Mouse (Mus musculus): ENCODE results near the gene Col5a2. TPM values are rescaled to one million over a fixed set of nuclear protein-coding genes. Genes with fewer than 3 reads are reported as not detected.
"Not testable (repeated sequence)": the region's sequence is repeated elsewhere in the genome, so short reads cannot be mapped to it uniquely, and the experiment has no call there.

Gene Col5a2
- polyA plus RNA-seq, 1 experiment from 2014 or later = 18.3 TPM

DNA sequence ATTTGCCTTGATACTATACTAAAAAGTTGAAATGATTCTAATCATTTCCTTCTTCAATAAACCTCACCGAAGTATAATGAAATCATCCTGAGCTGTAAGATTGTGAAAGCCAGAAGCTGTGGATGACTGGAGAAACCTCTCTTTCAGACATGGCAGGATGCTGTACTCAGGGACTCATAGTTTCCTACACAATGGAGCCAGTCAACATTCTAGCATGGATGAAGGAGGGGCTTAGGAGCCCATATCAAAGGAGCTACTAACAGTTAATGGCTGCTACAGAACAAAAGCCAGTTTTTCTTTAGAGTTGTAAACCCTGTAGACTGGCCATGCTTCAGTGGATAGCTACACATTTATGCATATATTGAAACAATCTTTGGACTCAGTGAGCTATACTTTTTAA is 12.6 kb downstream of the Col5a2 start:
- H3K36me3 ChIP-seq (replicated peaks) = no peaks in the 10 kb centered on the region
- DNase-seq (ENCODE audit: extremely low spot score, low spot score) = no peak
- H3K4me1 ChIP-seq = peaks cover 2% of the 10 kb centered on the region; the same call in 1 of the 2 replicates
- H3K27me3 ChIP-seq (ENCODE audit: poor library complexity, severe bottlenecking) = no peaks in the 10 kb centered on the region
- WGBS = 91% methylated on average over 1 of the region's 1 CpGs
- no peak overlapping the region for H3K4me3 ChIP-seq
- no peaks in the 10 kb centered on the region for H3K9me3 ChIP-seq
- H3K27ac ChIP-seq = no peak overlapping the region

DNA sequence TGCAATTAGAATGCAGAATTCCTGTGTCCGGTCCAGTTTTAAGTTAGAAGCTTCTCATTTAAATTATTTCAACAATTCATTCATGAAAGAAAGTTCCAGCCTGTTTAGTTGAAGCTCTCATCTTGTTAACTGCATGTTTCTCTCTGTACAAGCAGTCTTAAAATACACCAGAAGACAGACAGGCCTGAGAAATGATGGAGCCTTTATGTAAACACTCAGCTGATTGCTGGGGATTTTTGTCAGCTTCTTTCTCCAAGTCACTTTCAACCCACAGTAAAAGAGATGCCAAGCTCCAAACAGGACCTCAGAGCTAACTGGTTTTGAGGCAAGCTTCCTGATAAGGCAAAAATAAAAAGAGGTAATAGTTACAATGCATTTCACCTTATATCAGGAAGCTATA is 14.8 kb downstream of the Col5a2 start:
- Histone ChIP-seq H3K27me3 (ENCODE audit: poor library complexity, severe bottlenecking) (no peaks in the 10 kb centered on the region), H3K4me3 (no peak overlapping the region), H3K36me3 (replicated peaks) (no peaks in the 10 kb centered on the region), H3K9me3 (no peaks in the 10 kb centered on the region), H3K27ac (no peak overlapping the region), H3K4me1 (peaks cover 2% of the 10 kb centered on the region; the same call in 1 of the 2 replicates)
- DNase-seq (ENCODE audit: extremely low spot score, low spot score) = no peak
- 98% methylated on average over 1 of the region's 1 CpGs for WGBS

- Histone ChIP-seq H3K4me3 (no peak overlapping the region), H3K36me3 (replicated peaks) (no peaks in the 10 kb centered on the region), H3K27me3 (ENCODE audit: poor library complexity, severe bottlenecking) (no peaks in the 10 kb centered on the region), H3K9me3 (no peaks in the 10 kb centered on the region), H3K27ac (no peak overlapping the region), H3K4me1 (no peaks in the 10 kb centered on the region)
- DNase-seq (ENCODE audit: extremely low spot score, low spot score) = no peak
- 93% methylated on average over 4 of the region's 4 CpGs for WGBS
Measured at GRCm38 (mm10) chr1:45483001-45483400, 20.1 kb downstream of the Col5a2 start.

DNA sequence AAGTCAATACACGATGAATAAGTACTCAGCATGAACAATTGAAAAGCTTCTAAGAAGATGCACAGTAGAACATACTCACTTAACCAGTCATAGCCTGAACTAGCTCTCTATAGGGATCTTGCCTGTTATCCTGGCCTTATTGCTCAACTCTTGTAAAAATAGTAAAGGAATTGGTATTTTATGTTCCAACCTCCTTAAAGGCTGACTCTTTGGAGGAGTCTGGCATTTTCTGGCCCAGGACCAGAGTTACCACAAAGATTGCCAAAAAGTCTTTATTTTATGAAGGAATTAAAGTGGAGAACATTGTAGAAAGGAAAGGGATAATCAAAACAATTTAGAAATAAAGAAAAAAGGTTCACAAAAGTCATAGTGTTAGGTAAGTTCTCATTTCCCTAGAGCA is 21.2 kb downstream of the Col5a2 start:
- H3K36me3 ChIP-seq (replicated peaks) = no peaks in the 10 kb centered on the region
- H3K27me3 ChIP-seq (ENCODE audit: poor library complexity, severe bottlenecking) = no peaks in the 10 kb centered on the region
- DNase-seq (ENCODE audit: extremely low spot score, low spot score) = no peak
- no peaks in the 10 kb centered on the region for H3K9me3 ChIP-seq
- WGBS = 96% methylated on average over 1 of the region's 1 CpGs
- H3K4me1 ChIP-seq = no peaks in the 10 kb centered on the region
- no peak overlapping the region for H3K27ac ChIP-seq
- no peak overlapping the region for H3K4me3 ChIP-seq

GRCm38 (mm10) chr1:45479087-45479486 is 24.0 kb downstream of the Col5a2 start:
- Histone ChIP-seq H3K4me1 (no peaks in the 10 kb centered on the region), H3K4me3 (no peak overlapping the region), H3K36me3 (replicated peaks) (no peaks in the 10 kb centered on the region), H3K27me3 (ENCODE audit: poor library complexity, severe bottlenecking) (no peaks in the 10 kb centered on the region), H3K9me3 (no peaks in the 10 kb centered on the region), H3K27ac (no peak overlapping the region)
- no peak for DNase-seq (ENCODE audit: extremely low spot score, low spot score)

DNA sequence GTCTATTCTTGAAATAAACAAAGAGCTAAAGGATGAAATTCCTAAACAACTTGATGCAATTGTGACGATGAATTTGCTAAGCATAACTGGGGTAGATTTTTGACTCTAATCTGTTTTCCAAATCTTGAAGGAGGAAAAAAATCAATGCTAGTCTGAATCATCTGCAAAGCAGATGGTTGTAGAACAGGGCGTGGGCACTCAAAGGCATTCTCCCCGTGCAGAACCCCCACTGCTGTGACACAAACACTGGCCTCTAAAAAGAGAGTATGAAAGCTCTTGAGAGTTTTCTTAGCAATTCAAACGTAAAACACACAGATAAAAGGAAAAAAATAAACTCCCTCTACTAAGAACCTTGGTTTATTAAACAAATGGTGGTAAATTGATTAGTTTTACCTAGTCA is 30.3 kb downstream of the Col5a2 start:
- no peaks in the 10 kb centered on the region for H3K4me1 ChIP-seq
- no peaks in the 10 kb centered on the region for H3K9me3 ChIP-seq
- H3K36me3 ChIP-seq (replicated peaks) = no peaks in the 10 kb centered on the region
- H3K4me3 ChIP-seq = no peak overlapping the region
- H3K27ac ChIP-seq = no peak overlapping the region
- H3K27me3 ChIP-seq (ENCODE audit: poor library complexity, severe bottlenecking) = no peaks in the 10 kb centered on the region
- 47% methylated on average over 4 of the region's 4 CpGs for WGBS
- no peak for DNase-seq (ENCODE audit: extremely low spot score, low spot score)

DNA sequence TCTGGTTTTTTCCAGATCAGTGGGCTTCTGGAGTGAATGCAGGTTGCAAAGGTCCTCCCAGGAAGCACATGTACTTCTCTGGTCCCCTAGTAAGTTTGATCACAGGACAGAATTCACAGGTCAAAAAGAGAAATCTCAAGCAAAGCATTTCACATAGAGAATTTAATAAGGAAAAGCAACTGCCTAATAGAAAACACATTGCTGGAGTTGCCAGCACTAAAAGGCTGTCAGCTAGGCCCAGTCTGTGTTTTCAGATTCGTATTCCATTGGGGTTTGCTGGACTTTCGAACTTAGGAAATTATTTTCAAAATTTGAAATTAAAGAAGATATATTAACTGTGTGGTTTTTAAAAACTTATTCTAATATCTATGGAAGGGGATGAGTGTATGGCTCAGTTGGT is 42.3 kb downstream of the Col5a2 start:
- no peak for DNase-seq (ENCODE audit: extremely low spot score, low spot score)
- Histone ChIP-seq H3K9me3 (no peaks in the 10 kb centered on the region), H3K27ac (no peak overlapping the region), H3K4me3 (no peak overlapping the region), H3K4me1 (no peaks in the 10 kb centered on the region), H3K27me3 (ENCODE audit: poor library complexity, severe bottlenecking) (no peaks in the 10 kb centered on the region), H3K36me3 (replicated peaks) (no peaks in the 10 kb centered on the region)
- 84% methylated on average over 2 of the region's 2 CpGs for WGBS

DNA sequence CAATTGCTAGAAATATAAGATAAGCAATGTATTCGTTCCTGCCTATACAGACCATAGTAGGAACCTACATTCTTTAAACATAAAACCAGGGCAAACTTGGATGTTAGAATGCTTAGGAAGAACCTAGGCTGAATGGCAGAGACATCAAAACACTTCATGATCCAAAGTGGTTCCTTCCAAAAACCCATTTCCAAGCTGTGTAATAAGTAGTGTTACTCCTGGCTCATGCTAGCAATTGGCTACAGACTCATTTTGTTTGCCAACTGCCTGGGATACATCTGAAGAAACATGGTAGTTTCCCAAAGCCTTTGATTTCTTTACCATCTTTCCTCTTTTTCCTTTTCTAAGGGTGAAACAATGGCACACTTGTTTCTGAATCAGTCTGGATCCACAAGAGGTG is 47.3 kb downstream of the Col5a2 start:
- WGBS = 89% methylated on average over 1 of the region's 1 CpGs
- H3K9me3 ChIP-seq = no peaks in the 10 kb centered on the region
- no peak for DNase-seq (ENCODE audit: extremely low spot score, low spot score)
- no peak overlapping the region for H3K27ac ChIP-seq
- H3K27me3 ChIP-seq (ENCODE audit: poor library complexity, severe bottlenecking) = no peaks in the 10 kb centered on the region
- no peak overlapping the region for H3K4me3 ChIP-seq
- H3K36me3 ChIP-seq (replicated peaks) = no peaks in the 10 kb centered on the region
- no peaks in the 10 kb centered on the region for H3K4me1 ChIP-seq

GRCm38 (mm10) chr1:45448856-45449255 is 54.2 kb downstream of the Col5a2 start:
- Histone ChIP-seq H3K27me3 (ENCODE audit: poor library complexity, severe bottlenecking) (no peaks in the 10 kb centered on the region), H3K36me3 (replicated peaks) (no peaks in the 10 kb centered on the region), H3K4me1 (no peaks in the 10 kb centered on the region), H3K4me3 (no peak overlapping the region), H3K27ac (no peak overlapping the region), H3K9me3 (no peaks in the 10 kb centered on the region)
- no peak for DNase-seq (ENCODE audit: extremely low spot score, low spot score)
- 87% methylated on average over 1 of the region's 1 CpGs for WGBS

- H3K4me1 ChIP-seq = no peaks in the 10 kb centered on the region
- 32% methylated on average over 3 of the region's 3 CpGs for WGBS
- H3K27ac ChIP-seq = no peak overlapping the region
- H3K36me3 ChIP-seq (replicated peaks) = peaks cover 3% of the 10 kb centered on the region
- H3K4me3 ChIP-seq = no peak overlapping the region
- 0 out of 2 replicates have a peak, but pooled peaks cover 3% of the 10 kb centered on the region for H3K9me3 ChIP-seq
- DNase-seq (ENCODE audit: extremely low spot score, low spot score) = peak; percentile 14
- H3K27me3 ChIP-seq (ENCODE audit: poor library complexity, severe bottlenecking) = no peaks in the 10 kb centered on the region
Measured at GRCm38 (mm10) chr1:45431922-45432321, 71.2 kb downstream of the Col5a2 start.

DNA sequence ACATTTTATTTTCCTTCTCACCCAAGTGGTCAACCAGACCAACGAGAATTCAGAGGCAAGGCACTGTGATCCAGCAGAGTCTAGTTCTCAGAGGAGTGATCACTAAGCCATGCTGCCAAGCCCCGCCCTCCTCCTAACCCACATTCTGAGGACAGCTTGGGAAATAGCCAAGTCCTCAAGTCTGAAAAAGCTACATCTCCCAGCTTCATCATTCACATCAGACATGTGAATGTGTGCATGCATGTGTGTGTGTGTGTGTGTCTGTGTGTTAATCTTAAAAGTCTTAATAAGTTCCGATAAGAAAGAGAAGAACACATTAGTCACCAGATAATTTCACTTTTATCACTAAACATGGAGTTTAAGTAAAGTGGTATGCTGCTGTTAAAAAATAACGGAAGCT is 72.6 kb downstream of the Col5a2 start:
- Histone ChIP-seq H3K4me1 (no peaks in the 10 kb centered on the region), H3K9me3 (0 out of 2 replicates have a peak, but pooled peaks cover 3% of the 10 kb centered on the region), H3K27ac (no peak overlapping the region), H3K36me3 (replicated peaks) (peaks cover 3% of the 10 kb centered on the region), H3K4me3 (no peak overlapping the region), H3K27me3 (ENCODE audit: poor library complexity, severe bottlenecking) (no peaks in the 10 kb centered on the region)
- DNase-seq (ENCODE audit: extremely low spot score, low spot score) = no peak
- 87% methylated on average over 4 of the region's 4 CpGs for WGBS

- not testable (repeated sequence) for H3K9me3 ChIP-seq; DNase-seq (ENCODE audit: extremely low spot score, low spot score); H3K4me1 ChIP-seq; H3K36me3 ChIP-seq (replicated peaks); H3K27ac ChIP-seq; H3K4me3 ChIP-seq; H3K27me3 ChIP-seq (ENCODE audit: poor library complexity, severe bottlenecking)
- 90% methylated on average over 5 of the region's 5 CpGs for whole genome bisulfite sequencing
Measured at GRCm38 (mm10) chr1:45429145-45429544, 73.9 kb downstream of the Col5a2 start.

GRCm38 (mm10) chr1:45423915-45424314 is 79.2 kb downstream of the Col5a2 start:
- 85% methylated on average over 5 of the region's 5 CpGs for WGBS
- no peak for DNase-seq (ENCODE audit: extremely low spot score, low spot score)

DNA sequence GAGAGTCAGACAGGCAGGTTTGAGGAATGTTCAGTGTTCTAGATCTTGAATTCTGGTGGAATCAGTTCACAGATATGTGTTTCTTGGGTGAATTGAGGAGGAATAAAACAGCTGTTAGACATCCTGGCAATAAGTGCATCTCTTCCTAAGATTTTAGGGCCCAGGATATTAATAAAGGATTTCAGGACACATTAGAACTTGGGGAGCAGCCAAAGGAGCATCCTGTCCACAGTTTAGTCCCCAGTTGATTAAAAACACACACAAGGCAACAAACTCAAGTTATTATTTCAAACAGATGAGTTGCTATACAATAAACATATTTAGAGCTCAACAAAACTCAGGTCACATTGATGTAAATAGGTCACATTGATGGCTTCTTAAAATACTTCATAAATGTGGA is 82.5 kb downstream of the Col5a2 start:
- Histone ChIP-seq H3K36me3 (replicated peaks) (peaks cover 4% of the 10 kb centered on the region; the same call in 1 of the 2 replicates), H3K4me1 (no peaks in the 10 kb centered on the region), H3K4me3 (no peak overlapping the region), H3K27ac (no peak overlapping the region), H3K27me3 (ENCODE audit: poor library complexity, severe bottlenecking) (no peaks in the 10 kb centered on the region), H3K9me3 (no peaks in the 10 kb centered on the region)
- no peak for DNase-seq (ENCODE audit: extremely low spot score, low spot score)

More at GRCm38 (mm10) chr1:45423915-45424314, 79.2 kb downstream of the Col5a2 start:
- Histone ChIP-seq H3K9me3 (0 out of 2 replicates have a peak, but pooled peaks cover 3% of the 10 kb centered on the region), H3K27ac (no peak overlapping the region), H3K36me3 (replicated peaks) (peaks cover 3% of the 10 kb centered on the region), H3K27me3 (ENCODE audit: poor library complexity, severe bottlenecking) (no peaks in the 10 kb centered on the region), H3K4me3 (no peak overlapping the region), H3K4me1 (no peaks in the 10 kb centered on the region)

Measured in forebrain, embryonic 10.5 days (tissue).